Mouse (Mus musculus) lung, postnatal 10 days (tissue): Measurements from ENCODE around the gene Mafk.

Source experiments
- DNase-seq: peaks from one replicate; pipeline ENCODE4 v3.0.0; 2021

Gene Mafk

GRCm38 (mm10) chr5:139819538-139820181 is 28.3 kb downstream of the Mafk start, which contains the start of gene Tmem184a:
Tmem184a (minus strand) TSS chr5:139819917.
- DNase-seq, result no peak

GRCm38 (mm10) chr5:139821466-139822459 is 30.4 kb downstream of the Mafk start:
- no peak for DNase-seq

DNA sequence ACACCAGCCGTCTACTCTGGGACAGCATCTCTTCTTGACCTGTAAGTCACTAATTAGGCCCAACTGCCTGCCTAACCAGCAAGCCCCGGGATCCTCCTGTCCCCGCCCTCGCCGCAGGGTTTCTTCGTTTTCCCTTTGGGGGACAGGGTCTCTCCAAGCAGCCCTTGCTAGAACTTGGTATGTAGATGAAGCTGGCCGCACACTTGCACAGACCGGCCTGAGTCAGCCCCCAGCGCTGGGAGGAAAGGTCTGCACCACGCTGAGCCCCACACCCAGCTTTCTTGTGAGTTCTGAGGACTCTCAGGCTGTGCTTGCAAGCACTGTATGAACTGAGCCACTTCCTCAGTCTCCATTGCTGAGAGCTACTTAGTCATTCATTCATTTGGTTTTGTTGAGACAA is 33.2 kb downstream of the Mafk start:
- no peak for DNase-seq

- DNase-seq, result no peak
These were observed 34.6 kb downstream of the Mafk start for GRCm38 (mm10) chr5:139825947-139826346.

DNA sequence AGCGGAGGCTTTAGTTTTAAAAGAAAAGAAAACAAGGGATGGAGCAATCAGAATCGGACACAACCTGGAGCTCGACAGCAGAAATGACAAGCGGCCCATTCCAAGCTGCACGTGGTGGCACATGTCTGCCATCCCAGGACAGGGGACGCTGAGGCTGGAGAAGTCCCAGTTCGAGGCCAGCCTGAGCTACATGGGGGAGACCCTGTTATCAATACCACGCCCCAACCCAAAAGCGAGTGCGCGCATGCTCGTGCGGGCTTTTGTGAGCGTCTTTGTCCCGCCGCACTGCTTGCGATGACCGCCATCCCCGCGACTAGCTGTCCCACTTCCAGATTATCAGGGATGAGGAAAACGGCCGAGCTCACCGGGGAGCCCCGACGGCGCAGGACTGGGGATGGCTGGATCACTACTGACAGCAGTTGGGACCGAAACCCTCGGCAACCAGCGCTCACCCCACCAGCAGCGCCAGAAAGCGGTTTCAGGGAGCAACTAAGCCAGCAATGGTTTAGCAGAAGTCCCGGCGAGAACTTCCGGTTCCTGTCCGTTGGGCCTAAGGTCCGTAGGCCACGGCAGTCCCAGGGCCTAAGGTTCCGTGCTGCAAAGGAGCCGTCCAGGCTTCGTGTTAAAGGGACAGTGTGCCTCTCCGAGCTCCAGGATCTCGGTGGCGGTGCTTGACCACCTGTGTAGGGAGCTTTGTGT is 35.2 kb downstream of the Mafk start, which contains the start of the genes Gm26938 and Psmg3:
Gene Gm26938 (minus strand): TSS at position 51 of the 699 bp plus-strand sequence.
Gene Psmg3 (minus strand): TSS at position 529 of the 699 bp plus-strand sequence.
- peak; percentile 94 for DNase-seq

- DNase-seq, result no peak
These were observed 36.3 kb downstream of the Mafk start for GRCm38 (mm10) chr5:139827593-139827992.

GRCm38 (mm10) chr5:139829384-139829783 is 38.1 kb downstream of the Mafk start:
- DNase-seq, result no peak

- no peak for DNase-seq
These were observed 39.4 kb downstream of the Mafk start for GRCm38 (mm10) chr5:139830734-139831133.

- DNase-seq, result no peak
These were observed 40.8 kb downstream of the Mafk start for GRCm38 (mm10) chr5:139832125-139832524.

- no peak for DNase-seq
These were observed 44.4 kb downstream of the Mafk start for GRCm38 (mm10) chr5:139835706-139836105.

DNA sequence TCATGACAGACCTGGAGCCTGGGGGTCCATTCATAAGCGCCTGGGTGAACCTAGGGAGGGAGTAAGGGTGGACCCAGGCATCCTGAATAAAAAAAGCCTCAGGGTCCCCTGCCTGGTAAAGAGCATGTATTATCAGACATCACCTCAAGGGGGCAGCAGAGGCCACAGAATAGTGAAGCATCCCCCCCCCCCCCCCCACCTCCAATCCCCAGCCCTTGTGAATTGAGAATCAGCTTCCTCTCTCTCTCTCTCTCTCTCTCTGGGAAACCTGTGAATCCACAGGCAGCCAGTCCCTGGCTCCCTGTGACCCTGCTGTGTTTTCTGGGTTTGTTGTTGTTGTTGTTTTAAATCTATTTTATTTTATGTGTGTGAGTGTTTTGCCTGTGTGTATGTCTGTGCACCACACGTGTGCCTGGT is 47.2 kb downstream of the Mafk start:
- peak; percentile 81 for DNase-seq

DNA sequence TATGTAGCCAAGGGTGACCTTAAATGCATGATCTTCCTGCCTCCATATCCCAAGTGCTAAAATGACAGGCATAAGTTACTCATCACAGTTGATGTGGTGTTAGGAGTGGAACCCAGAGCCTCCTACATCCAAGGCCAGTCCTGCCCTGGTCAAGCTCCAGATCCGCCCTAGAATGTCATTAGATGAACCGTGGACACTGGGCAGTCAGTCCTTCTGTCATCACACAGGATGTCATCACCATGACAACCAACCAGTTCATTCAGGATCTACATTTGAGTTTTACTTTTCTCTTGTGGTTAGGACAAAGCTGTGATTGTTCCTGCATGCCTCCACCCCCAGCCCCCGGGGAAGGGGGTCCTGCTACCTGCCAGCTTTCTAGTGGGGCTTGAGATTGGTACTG is 47.8 kb downstream of the Mafk start:
- no peak for DNase-seq

DNA sequence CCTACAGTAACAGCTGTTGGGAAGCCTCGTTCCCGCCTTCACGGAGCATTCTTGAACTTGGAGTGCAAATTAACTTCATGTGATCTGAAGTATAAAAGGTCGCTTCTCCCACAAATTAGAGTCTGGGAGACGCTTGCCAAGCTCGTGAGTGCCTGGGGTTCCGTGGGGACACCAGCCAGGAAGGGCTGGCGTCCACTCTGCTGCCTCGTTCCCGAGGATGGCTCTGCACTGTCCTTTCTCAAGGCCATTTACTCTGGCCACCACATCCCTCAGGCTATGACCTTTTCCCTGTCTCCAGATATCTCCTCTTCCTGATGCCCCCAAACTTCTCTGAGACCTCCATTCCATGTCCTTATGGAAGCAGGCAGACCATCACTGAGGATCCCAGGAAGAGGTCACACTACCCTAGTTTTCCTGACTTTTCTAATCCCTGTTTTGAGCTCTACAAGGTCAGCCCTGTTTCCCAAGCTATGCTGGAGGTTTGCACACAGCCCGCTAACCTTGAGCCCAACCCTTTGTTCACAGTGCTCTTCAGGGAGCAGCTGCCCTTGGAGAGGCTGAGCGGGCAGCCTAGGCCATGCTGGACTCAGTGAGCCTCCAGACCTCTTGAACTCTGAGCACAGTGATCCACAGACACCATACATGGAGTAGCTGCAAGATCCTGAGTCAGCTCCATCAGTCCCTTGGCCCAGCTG is 58.5 kb downstream of the Mafk start:
- DNase-seq, result no peak
